Mouse (Mus musculus) embryonic facial prominence, embryonic 13.5 days (tissue): Measurements from ENCODE around the gene Egfl6. TPM values are rescaled to one million over a fixed set of nuclear protein-coding genes. Genes with fewer than 3 reads are reported as not detected.

Experiments used
- ATAC-seq: fragments of 200-750 bp; cut with Nextera tagmentation; 2 replicates; pipeline ENCODE4 v1.8.0; 2017; ENCODE audit warnings: low read depth; ENCODE audit not compliant: insufficient number of reproducible peaks, insufficient read depth, low FRiP score, low TSS enrichment
- H3K27ac ChIP-seq: fragments of 300-500 bp; sonication (generic); 2 replicates; pipeline ENCODE4 v1.5.1; 2015; ENCODE audit warnings: moderate library complexity, mild to moderate bottlenecking, inconsistent platforms
- H3K27me3 ChIP-seq: fragments of 300-500 bp; sonication (generic); 2 replicates; pipeline ENCODE4 v1.6.1; 2015; ENCODE audit warnings: mild to moderate bottlenecking, inconsistent platforms
- H3K36me3 ChIP-seq: fragments of 300-500 bp; sonication (generic); 2 replicates; pipeline ENCODE4 v1.6.1; 2015; ENCODE audit warnings: mild to moderate bottlenecking, inconsistent platforms
- H3K4me1 ChIP-seq: fragments of 300-500 bp; sonication (generic); 2 replicates; pipeline ENCODE4 v1.6.1; 2015; ENCODE audit warnings: inconsistent platforms
- H3K4me2 ChIP-seq: fragments of 300-500 bp; sonication (generic); 2 replicates; pipeline ENCODE4 v1.6.1; 2015; ENCODE audit warnings: moderate library complexity, mild to moderate bottlenecking, inconsistent platforms
- H3K4me3 ChIP-seq: fragments of 300-500 bp; sonication (generic); 2 replicates; pipeline ENCODE4 v1.5.1; 2015; ENCODE audit warnings: mild to moderate bottlenecking, inconsistent platforms
- H3K9ac ChIP-seq: fragments of 300-500 bp; sonication (generic); 2 replicates; pipeline ENCODE4 v1.6.1; 2015; ENCODE audit warnings: mild to moderate bottlenecking, inconsistent platforms
- H3K9me3 ChIP-seq: fragments of 300-500 bp; sonication (generic); 2 replicates; pipeline ENCODE4 v1.6.1; 2016; ENCODE audit warnings: inconsistent platforms
- WGBS: fragments of 180-500 bp; shearing (Covaris S2); methylation state at CpG from one replicate; pipeline ENCODE4 v1.1.7; 2015; ENCODE audit warnings: mixed read lengths; 5-methylcytosine and 5-hydroxymethylcytosine counted together
- polyA plus RNA-seq: library from polyadenylated mRNA; unstranded; fragments of >200 nt; fragmentation: Nextera tagmentation; extraction: Ambion mirVana; gene quantifications from 2 replicates; pipeline ENCODE4 v1.2.1, GENCODE M21; 2015

Egfl6 gene
- polyA plus RNA-seq, 1 experiment from 2014 or later = 130 TPM

GRCm38 (mm10) chrX:166478631-166479364, 106.7 kb downstream of the Egfl6 start:
- ATAC-seq = 0 out of 2 replicates have a peak, but pooled peaks have one; percentile 9
- WGBS = 20% methylated on average over 28 of the region's 28 CpGs

GRCm38 (mm10) chrX:166477393-166477792, 108.1 kb downstream of the Egfl6 start:
- 53% methylated on average over 6 of the region's 6 CpGs for WGBS
- no peak for ATAC-seq
- peaks cover 14% of the 10 kb centered on the region; the same call in 1 of the 2 replicates for H3K4me1 ChIP-seq

More at GRCm38 (mm10) chrX:166478631-166479364, 106.7 kb downstream of the Egfl6 start:
- Histone ChIP-seq H3K36me3 (no peaks in the 10 kb centered on the region), H3K4me2 (peak overlapping the region; percentile 59), H3K9ac (peak overlapping the region; percentile 80), H3K4me1 (peaks cover 14% of the 10 kb centered on the region; the same call in 1 of the 2 replicates), H3K27ac (peak overlapping the region; percentile 83), H3K4me3 (peak overlapping the region; percentile 64), H3K9me3 (no peaks in the 10 kb centered on the region), H3K27me3 (peaks cover 13% of the 10 kb centered on the region)

More at GRCm38 (mm10) chrX:166477393-166477792, 108.1 kb downstream of the Egfl6 start:
- no peaks in the 10 kb centered on the region for H3K36me3 ChIP-seq
- no peak overlapping the region for H3K27ac ChIP-seq
- H3K27me3 ChIP-seq = peaks cover 11% of the 10 kb centered on the region
- peak overlapping the region; percentile 64 for H3K4me3 ChIP-seq
- no peaks in the 10 kb centered on the region for H3K9me3 ChIP-seq
- H3K9ac ChIP-seq = no peak overlapping the region
- H3K4me2 ChIP-seq = peak overlapping the region; percentile 59

Other genes with a start within 250 kb of the Egfl6 start
- 20.3 and 25.9 TPM in 2 replicates for gene Trappc2, start 145.1 kb downstream of the Egfl6 start, polyA plus RNA-seq
- 7.5 and 8.2 TPM in 2 replicates for gene Ofd1, start 145.0 kb downstream of the Egfl6 start, polyA plus RNA-seq
- gene Rab9, start 105.9 kb downstream of the Egfl6 start, polyA plus RNA-seq = 60.7 and 64.4 TPM in 2 replicates
- gene Tceanc, start 67.2 kb downstream of the Egfl6 start, polyA plus RNA-seq = 9.4 and 9.6 TPM in 2 replicates